Comparison of ENCODE assay signal across 8 mouse cellular contexts in genomic region chr19:47438445-47438844, GRCm38 (mm10). TPM values are rescaled to one million over a fixed set of nuclear protein-coding genes. Genes with fewer than 3 reads are reported as not detected.
DNase-seq lines count a peak whose midpoint lies in the region; ATAC-seq lines count a peak whose summit lies in the region.

No protein-coding gene starts in this region.

- no peak overlapping the region for H3K9ac ChIP-seq in forebrain, embryonic 13.5 days
- no peak overlapping the region for H3K9ac ChIP-seq in forebrain, embryonic 12.5 days
- no peak overlapping the region for H3K9ac ChIP-seq in intestine, embryonic 15.5 days

- ATAC-seq in forebrain, embryonic 13.5 days: peak; percentile 63; the same call in 1 of the 2 replicates
- ATAC-seq in forebrain, embryonic 12.5 days (ENCODE audit: low FRiP score): no peak
- peak; percentile 34; the same call in 1 of the 2 replicates for ATAC-seq in intestine, embryonic 15.5 days

- H3K4me2 ChIP-seq in forebrain, embryonic 13.5 days: no peak overlapping the region
- H3K4me2 ChIP-seq in forebrain, embryonic 12.5 days: no peak overlapping the region
- H3K4me2 ChIP-seq in intestine, embryonic 15.5 days (replicated peaks): peak overlapping the region; percentile 20; the same call in 1 of the 2 replicates

- no peak overlapping the region for H3K4me3 ChIP-seq in forebrain, embryonic 13.5 days
- H3K4me3 ChIP-seq in forebrain, embryonic 12.5 days (replicated peaks): no peak overlapping the region
- H3K4me3 ChIP-seq in intestine, embryonic 15.5 days (replicated peaks): no peak overlapping the region

- 64% methylated on average over 5 of the region's 5 CpGs for WGBS in forebrain, embryonic 13.5 days
- WGBS in forebrain, embryonic 12.5 days: 81% methylated on average over 5 of the region's 5 CpGs
- 50% methylated on average over 5 of the region's 5 CpGs for WGBS in intestine, embryonic 15.5 days

- H3K27ac ChIP-seq in forebrain, embryonic 13.5 days: no peak overlapping the region
- H3K27ac ChIP-seq in forebrain, embryonic 12.5 days: no peak overlapping the region
- peak overlapping the region; percentile 24 for H3K27ac ChIP-seq in intestine, embryonic 15.5 days

- peaks cover 11% of the 10 kb centered on the region for H3K4me1 ChIP-seq in forebrain, embryonic 13.5 days
- peaks cover 7% of the 10 kb centered on the region for H3K4me1 ChIP-seq in forebrain, embryonic 12.5 days
- peaks cover 38% of the 10 kb centered on the region for H3K4me1 ChIP-seq in intestine, embryonic 15.5 days (replicated peaks)

- peak; percentile 52 for DNase-seq in 3134 (ENCODE audit: extremely low read depth, insufficient read length, low spot score)
- peak; percentile 81 for DNase-seq in gastrocnemius, postnatal 10 days
- peak; percentile 75 for DNase-seq in ovary, postnatal 14 days (ENCODE audit: low spot score)
- no peak for DNase-seq in embryo, embryonic 9.5 days (ENCODE audit: extremely low spot score)
- DNase-seq in thymus, postnatal 4 days: no peak

- H3K27me3 ChIP-seq in forebrain, embryonic 13.5 days: no peaks in the 10 kb centered on the region
- H3K27me3 ChIP-seq in forebrain, embryonic 12.5 days: no peaks in the 10 kb centered on the region
- H3K27me3 ChIP-seq in intestine, embryonic 15.5 days (replicated peaks): no peaks in the 10 kb centered on the region

- no peaks in the 10 kb centered on the region for H3K36me3 ChIP-seq in forebrain, embryonic 13.5 days (ENCODE audit: poor library complexity, severe bottlenecking)
- H3K36me3 ChIP-seq in forebrain, embryonic 12.5 days (replicated peaks): 0 out of 2 replicates have a peak, but pooled peaks cover 3% of the 10 kb centered on the region
- no peaks in the 10 kb centered on the region for H3K36me3 ChIP-seq in intestine, embryonic 15.5 days

- H3K9me3 ChIP-seq in forebrain, embryonic 13.5 days (replicated peaks): no peaks in the 10 kb centered on the region
- no peaks in the 10 kb centered on the region for H3K9me3 ChIP-seq in forebrain, embryonic 12.5 days
- H3K9me3 ChIP-seq in intestine, embryonic 15.5 days: no peaks in the 10 kb centered on the region

RNA-seq across cellular contexts. Expression of gene Sh3pxd2a, which starts 25.8 kb away (rescaled TPM):
- 3.0 and 3.6 TPM in 2 replicates for polyA plus RNA-seq in forebrain, embryonic 13.5 days (2015; fragmentation: Nextera tagmentation; extraction: Ambion mirVana)
- polyA plus RNA-seq in forebrain, embryonic 12.5 days (2016; fragmentation: Nextera tagmentation; extraction: Ambion mirVana): 3.7 TPM in 2 replicates
- total RNA-seq in gastrocnemius, postnatal 10 days (2021): 10 to 100 TPM; 79.8 to 85.6 TPM
- polyA plus RNA-seq in intestine, embryonic 15.5 days (2015; fragmentation: Nextera tagmentation; extraction: Ambion mirVana): 4.8 and 5.0 TPM in 2 replicates

Comparison
In these comparisons a context has a peak if more than half of its experiments do, and no peak if none do; other contexts are left out.
1. DNase-seq: peak in 3134 (single experiment), gastrocnemius, postnatal 10 days (single experiment) and ovary, postnatal 14 days (single experiment); none in embryo, embryonic 9.5 days (single experiment) and thymus, postnatal 4 days (single experiment).